Mouse (Mus musculus) liver, embryonic 14.5 days (tissue): ENCODE data around the gene Nptx1.

Experiments used
- CTCF ChIP-seq: IDR thresholded peaks from 2 replicates; pipeline ENCODE4 v1.5.1; 2016; ENCODE audit warnings: antibody characterized with exemption, low read depth, control low read depth
- EP300 ChIP-seq: IDR thresholded peaks from 2 replicates; pipeline ENCODE4 v1.6.1; 2016; ENCODE audit warnings: antibody characterized with exemption, low read depth

GRCm38 (mm10) chr11:119496147-119496546, 51.4 kb downstream of the Nptx1 start:
- TF ChIP-seq EP300 (no peak), CTCF (no peak)
